Mouse (Mus musculus): Measurements from ENCODE around the gene Mixl1.

DNA sequence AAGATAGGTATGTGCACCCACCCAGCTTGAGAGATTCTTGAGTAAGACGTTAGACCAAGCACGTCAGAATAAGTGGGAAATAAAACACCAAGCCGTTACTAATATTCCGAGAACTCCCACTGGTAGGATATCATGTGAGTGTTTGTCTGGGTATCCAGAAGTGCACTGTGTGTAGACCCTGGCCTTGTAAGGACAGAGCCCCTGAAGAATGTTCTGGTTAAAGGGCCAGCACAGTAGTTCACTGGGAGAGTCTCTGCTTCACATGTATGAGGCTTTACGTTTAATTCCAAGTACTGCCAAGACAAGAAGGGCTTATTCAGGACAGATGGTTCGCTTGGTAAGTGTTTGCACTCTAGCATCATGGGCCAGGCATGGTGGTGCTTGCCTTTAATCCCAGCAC, 22.6 kb upstream of the Mixl1 start:
- TF ChIP-seq CTCF (IDR thresholded peaks at IDR 0.05; ENCODE audit: insufficient read depth, low read depth, low read length) = no peak
- TF ChIP-seq POLR2A (IDR thresholded peaks at IDR 0.05; ENCODE audit: insufficient read depth, low read depth, low read length) = no peak
